Comparison of ENCODE assay signal across 10 mouse cellular contexts in genomic region chr8:103019121-103019520, GRCm38 (mm10).
DNase-seq lines count a peak whose midpoint lies in the region; ATAC-seq and TF ChIP-seq lines count a peak whose summit lies in the region.
"Had no signal": no experiment of that assay in that cellular context is flagged by ENCODE, and none has a peak within 500 bp of the region (broad histone marks: within the 10 kb centered on the region; RNA-seq: fewer than 3 reads in every experiment).

No protein-coding gene starts in this region.

- no peak overlapping the region for H3K9ac ChIP-seq in forebrain, embryonic 14.5 days (ENCODE audit: low read length)
- no peak overlapping the region for H3K9ac ChIP-seq in forebrain, embryonic 15.5 days (replicated peaks)
- no peak overlapping the region for H3K9ac ChIP-seq in midbrain, postnatal 0 days (replicated peaks; ENCODE audit: low read length, poor library complexity, severe bottlenecking)
- H3K9ac ChIP-seq in midbrain, embryonic 16.5 days (ENCODE audit: low read depth, low read length) = no peak overlapping the region
- H3K9ac ChIP-seq: liver, embryonic 14.5 days had no signal

- ATAC-seq in forebrain, embryonic 14.5 days = no peak
- ATAC-seq in forebrain, embryonic 15.5 days (replicated peaks) = no peak; the same call in 1 of the 2 replicates
- no peak for ATAC-seq in midbrain, postnatal 0 days (ENCODE audit: low FRiP score)
- ATAC-seq in midbrain, embryonic 16.5 days = no peak
- no peak for ATAC-seq in inflammation-experienced regulatory T-cells, adult 6 months
- ATAC-seq: hindbrain, embryonic 16.5 days had no signal

- H3K4me3 ChIP-seq in forebrain, embryonic 14.5 days (ENCODE audit: low read depth, low read length) = no peak overlapping the region
- H3K4me3 ChIP-seq in forebrain, embryonic 15.5 days = no peak overlapping the region
- no peak overlapping the region for H3K4me3 ChIP-seq in midbrain, postnatal 0 days (ENCODE audit: low read depth, low read length)
- H3K4me3 ChIP-seq in midbrain, embryonic 10.5 days = no peak overlapping the region
- H3K4me3 ChIP-seq in midbrain, embryonic 16.5 days (ENCODE audit: low read depth, low read length) = no peak overlapping the region

- 50% methylated on average over 4 of the region's 4 CpGs for WGBS in forebrain, embryonic 14.5 days
- whole genome bisulfite sequencing in forebrain, embryonic 15.5 days = 62% methylated on average over 4 of the region's 4 CpGs
- 58% methylated on average over 4 of the region's 4 CpGs for WGBS in midbrain, postnatal 0 days
- WGBS in midbrain, embryonic 10.5 days = 80% methylated on average over 4 of the region's 4 CpGs
- WGBS in midbrain, embryonic 16.5 days = 69% methylated on average over 4 of the region's 4 CpGs

- no peaks in the 10 kb centered on the region for H3K27me3 ChIP-seq in forebrain, embryonic 14.5 days (replicated peaks; ENCODE audit: control insufficient read depth, insufficient read depth, low read length)
- no peaks in the 10 kb centered on the region for H3K27me3 ChIP-seq in forebrain, embryonic 15.5 days
- no peaks in the 10 kb centered on the region for H3K27me3 ChIP-seq in midbrain, postnatal 0 days (ENCODE audit: insufficient read depth, low read length)
- no peaks in the 10 kb centered on the region for H3K27me3 ChIP-seq in midbrain, embryonic 10.5 days (ENCODE audit: low read depth, poor library complexity, severe bottlenecking)
- H3K27me3 ChIP-seq in midbrain, embryonic 16.5 days (ENCODE audit: control insufficient read depth, insufficient read depth, low read depth, low read length) = no peaks in the 10 kb centered on the region

- H3K4me1 ChIP-seq in forebrain, embryonic 14.5 days (ENCODE audit: control insufficient read depth, insufficient read depth, low read length) = no peaks in the 10 kb centered on the region
- H3K4me1 ChIP-seq in forebrain, embryonic 15.5 days = no peaks in the 10 kb centered on the region
- no peaks in the 10 kb centered on the region for H3K4me1 ChIP-seq in midbrain, postnatal 0 days (ENCODE audit: insufficient read depth, low read length)
- no peaks in the 10 kb centered on the region for H3K4me1 ChIP-seq in midbrain, embryonic 10.5 days
- H3K4me1 ChIP-seq in midbrain, embryonic 16.5 days (ENCODE audit: control insufficient read depth, insufficient read depth, low read length) = no peaks in the 10 kb centered on the region

- H3K36me3 ChIP-seq in forebrain, embryonic 14.5 days (ENCODE audit: control insufficient read depth, insufficient read depth, low read length) = no peaks in the 10 kb centered on the region
- H3K36me3 ChIP-seq in forebrain, embryonic 15.5 days = no peaks in the 10 kb centered on the region
- H3K36me3 ChIP-seq in midbrain, postnatal 0 days (ENCODE audit: insufficient read depth, low read length) = no peaks in the 10 kb centered on the region
- H3K36me3 ChIP-seq in midbrain, embryonic 10.5 days = no peaks in the 10 kb centered on the region
- H3K36me3 ChIP-seq in midbrain, embryonic 16.5 days (ENCODE audit: control insufficient read depth, insufficient read depth, low read length) = no peaks in the 10 kb centered on the region

- TF ChIP-seq CTCF in midbrain, postnatal 0 days (IDR thresholded peaks at IDR 0.05) = no peak

- DNase-seq in forebrain, embryonic 14.5 days (ENCODE audit: low spot score) = peak; percentile 43
- DNase-seq in midbrain, postnatal 0 days (ENCODE audit: low spot score) = peak; percentile 33
- DNase-seq in midbrain, embryonic 10.5 days (ENCODE audit: low spot score) = no peak
- DNase-seq in kidney, postnatal 14 days = peak; percentile 8
- peak; percentile 44 for DNase-seq in urinary bladder, postnatal 14 days (ENCODE audit: low spot score)

- H3K27ac ChIP-seq in forebrain, embryonic 14.5 days (ENCODE audit: low read depth, low read length) = no peak overlapping the region
- H3K27ac ChIP-seq in forebrain, embryonic 15.5 days (replicated peaks) = no peak overlapping the region
- no peak overlapping the region for H3K27ac ChIP-seq in midbrain, postnatal 0 days (ENCODE audit: low read depth, low read length)
- H3K27ac ChIP-seq in midbrain, embryonic 10.5 days (replicated peaks) = no peak overlapping the region
- no peak overlapping the region for H3K27ac ChIP-seq in midbrain, embryonic 16.5 days (ENCODE audit: low read length)
- H3K27ac ChIP-seq: liver, embryonic 14.5 days had no signal

- no peaks in the 10 kb centered on the region for H3K9me3 ChIP-seq in forebrain, embryonic 14.5 days (replicated peaks; ENCODE audit: control insufficient read depth, low read length)
- no peaks in the 10 kb centered on the region for H3K9me3 ChIP-seq in forebrain, embryonic 15.5 days
- no peaks in the 10 kb centered on the region for H3K9me3 ChIP-seq in midbrain, postnatal 0 days (ENCODE audit: low read length)
- no peaks in the 10 kb centered on the region for H3K9me3 ChIP-seq in midbrain, embryonic 10.5 days (replicated peaks)
- H3K9me3 ChIP-seq in midbrain, embryonic 16.5 days (replicated peaks; ENCODE audit: control insufficient read depth, low read length, poor library complexity, severe bottlenecking) = no peaks in the 10 kb centered on the region

- H3K4me2 ChIP-seq in forebrain, embryonic 14.5 days (ENCODE audit: low read length) = no peak overlapping the region
- H3K4me2 ChIP-seq in forebrain, embryonic 15.5 days (replicated peaks) = no peak overlapping the region
- no peak overlapping the region for H3K4me2 ChIP-seq in midbrain, postnatal 0 days (ENCODE audit: low read depth, low read length, poor library complexity, severe bottlenecking)
- no peak overlapping the region for H3K4me2 ChIP-seq in midbrain, embryonic 16.5 days (ENCODE audit: low read length)
